Mouse (Mus musculus) liver, postnatal 0 days (tissue): ENCODE measurements at regions not wholly inside any gene's neighbourhood (a gene's known extent, or its start where the extent isn't known, plus 50 kb on each side); places are given as distances from the start of the nearest gene placed in this dataset.

Experiments
- CTCF ChIP-seq: sonication (generic); IDR thresholded peaks from 2 replicates; pipeline ENCODE4 v1.5.1; 2016; ENCODE audit warnings: antibody characterized with exemption, low read depth
- EP300 ChIP-seq: IDR thresholded peaks from 2 replicates; pipeline ENCODE4 v1.6.1; 2016; ENCODE audit warnings: antibody characterized with exemption, low read depth, mild to moderate bottlenecking

DNA sequence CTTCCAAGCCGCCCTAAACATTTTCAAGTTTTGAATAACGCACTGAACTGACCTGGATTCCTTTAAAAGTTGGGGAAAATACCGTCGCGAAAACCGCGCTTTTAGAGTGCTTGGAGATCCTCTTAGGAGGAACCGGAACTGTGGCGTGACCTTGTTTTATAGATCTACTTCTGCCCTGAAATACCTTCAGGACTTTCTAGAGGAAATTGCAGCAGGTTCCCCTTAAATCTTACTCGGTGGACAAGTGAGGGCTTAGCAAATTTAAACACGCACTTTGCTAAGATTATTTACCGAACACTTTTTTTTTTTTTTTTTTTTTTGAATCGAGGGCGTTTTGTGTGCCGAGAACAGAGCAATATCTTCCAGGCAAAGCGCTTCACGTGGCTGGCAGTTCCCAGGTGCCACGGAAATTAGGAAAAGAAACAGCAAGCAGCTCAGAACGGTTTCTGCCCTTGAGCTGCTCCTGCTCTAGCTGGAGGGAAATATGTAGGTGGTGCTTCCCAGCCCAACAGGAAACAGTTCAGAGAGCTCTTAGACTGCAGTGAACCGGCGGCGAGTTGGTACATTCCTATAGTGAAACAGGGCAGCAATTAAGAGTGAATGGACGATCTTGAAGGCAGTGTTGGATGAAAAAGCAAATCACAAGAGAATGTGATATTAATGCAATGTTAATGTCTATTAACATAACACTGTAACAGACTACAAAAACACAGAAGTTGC, 127.1 kb downstream of the Tmem161b start:
- TF ChIP-seq CTCF (no peak), EP300 (no peak)
